Mouse (Mus musculus) testis, adult 2 months (tissue): ENCODE measurements around the gene Pten.

ENCODE experiments used
- CTCF ChIP-seq: fragments of 200-500 bp; IDR thresholded peaks from 2 replicates; pipeline ENCODE4 v1.5.1; 2012; ENCODE audit warnings: low read depth, mild to moderate bottlenecking, inconsistent platforms, low read length, moderate library complexity; ENCODE audit not compliant: control insufficient read depth, insufficient read depth, insufficient replicate concordance
- POLR2A ChIP-seq: fragments of 200-500 bp; IDR thresholded peaks from 2 replicates; pipeline ENCODE4 v1.6.1; 2012; ENCODE audit warnings: low read depth, mild to moderate bottlenecking, inconsistent platforms, low read length, moderate library complexity; ENCODE audit not compliant: control insufficient read depth

- TF ChIP-seq CTCF: no peak
- no peak for TF ChIP-seq POLR2A
Measured at GRCm38 (mm10) chr19:32826616-32827015, 69.3 kb downstream of the Pten start.
